Mouse (Mus musculus): ENCODE measurements at regions not wholly inside any gene's neighbourhood (a gene's known extent, or its start where the extent isn't known, plus 50 kb on each side); places are given as distances from the start of the nearest gene placed in this dataset.
"Not testable (repeated sequence)": the region's sequence is repeated elsewhere in the genome, so short reads cannot be mapped to it uniquely, and the experiment has no call there.

DNA sequence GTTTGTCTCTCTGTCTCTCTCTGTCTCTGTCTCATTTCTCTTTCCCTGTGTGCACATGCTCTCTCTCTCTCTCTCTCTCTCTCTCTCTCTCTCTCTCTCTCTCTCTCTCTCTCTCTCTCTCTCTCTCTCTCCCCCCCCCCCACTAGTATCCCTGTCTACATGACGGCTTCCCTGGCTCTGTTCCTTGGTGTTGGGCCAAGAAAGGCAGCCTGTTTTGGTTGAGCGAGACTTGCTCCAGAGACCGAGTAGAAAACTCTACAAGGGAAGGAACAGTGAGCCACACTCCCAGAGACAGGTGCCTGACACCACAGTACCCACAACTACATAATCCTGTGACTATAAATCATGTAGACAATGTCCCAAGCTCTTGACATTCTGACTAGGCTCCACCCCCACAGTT, 260.0 kb upstream of the Cntnap4 start:
- H3K4me3 ChIP-seq (ENCODE audit: insufficient read depth, low read length), result no peak overlapping the region
- no peak for TF ChIP-seq CTCF (IDR thresholded peaks at IDR 0.05; ENCODE audit: borderline replicate concordance, insufficient read depth, low read length)
- TF ChIP-seq POLR2A (IDR thresholded peaks at IDR 0.05; ENCODE audit: low read depth, low read length), result no peak
- no peak overlapping the region for H3K27ac ChIP-seq (ENCODE audit: insufficient read depth, low read length)
- no peaks in the 10 kb centered on the region for H3K4me1 ChIP-seq (ENCODE audit: control insufficient read depth, insufficient read depth, low read length)

DNA sequence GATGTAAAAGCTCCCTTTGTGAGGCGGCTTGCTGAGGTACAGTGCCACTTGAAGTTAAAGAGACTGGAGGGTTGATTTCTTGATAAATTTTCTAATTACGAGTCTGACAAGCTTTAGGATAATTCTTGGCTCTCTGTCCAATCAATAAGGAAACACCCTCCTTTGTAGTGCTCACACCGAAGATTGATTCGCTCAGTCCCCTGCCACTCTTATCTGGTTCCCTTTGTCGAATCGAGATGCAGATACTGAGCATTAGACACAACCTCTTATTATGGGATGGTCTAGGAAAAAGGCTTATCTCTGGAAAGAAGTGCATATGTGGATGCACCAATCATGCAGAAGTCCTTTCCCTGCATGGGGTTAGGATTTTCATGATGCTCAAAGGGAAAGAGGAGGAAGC, 261.5 kb upstream of the Cntnap4 start:
- Histone ChIP-seq H3K27ac (ENCODE audit: insufficient read depth, low read length) (no peak overlapping the region), H3K4me1 (ENCODE audit: control insufficient read depth, insufficient read depth, low read length) (no peaks in the 10 kb centered on the region), H3K4me3 (ENCODE audit: insufficient read depth, low read length) (no peak overlapping the region)
- TF ChIP-seq CTCF (IDR thresholded peaks at IDR 0.05; ENCODE audit: borderline replicate concordance, insufficient read depth, low read length) (no peak), POLR2A (IDR thresholded peaks at IDR 0.05; ENCODE audit: low read depth, low read length) (no peak)

DNA sequence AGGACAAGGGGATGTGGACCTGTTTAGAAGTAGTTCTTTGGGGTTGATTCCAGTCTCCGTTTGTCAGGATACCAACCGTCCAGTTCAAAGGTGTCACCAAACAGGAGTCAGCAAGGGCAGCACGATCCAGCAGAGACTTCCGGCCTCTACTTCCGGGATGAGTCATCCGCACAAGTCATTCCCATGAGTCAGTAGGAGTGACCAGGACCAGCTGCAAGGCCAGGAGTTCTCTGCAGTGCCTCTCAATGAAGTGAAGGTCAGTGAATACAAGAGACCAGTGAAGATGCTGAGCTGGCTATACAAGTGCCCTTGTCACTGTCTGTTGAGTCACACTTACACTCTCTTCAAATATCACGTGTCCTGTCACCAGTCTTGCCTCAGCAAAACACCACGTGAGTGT, 272.8 kb upstream of the Cntnap4 start:
- Histone ChIP-seq H3K4me3 (ENCODE audit: insufficient read depth, low read length) (no peak overlapping the region), H3K27ac (ENCODE audit: insufficient read depth, low read length) (no peak overlapping the region), H3K4me1 (ENCODE audit: control insufficient read depth, insufficient read depth, low read length) (no peaks in the 10 kb centered on the region)
- TF ChIP-seq POLR2A (IDR thresholded peaks at IDR 0.05; ENCODE audit: low read depth, low read length) (no peak), CTCF (IDR thresholded peaks at IDR 0.05; ENCODE audit: borderline replicate concordance, insufficient read depth, low read length) (no peak)

DNA sequence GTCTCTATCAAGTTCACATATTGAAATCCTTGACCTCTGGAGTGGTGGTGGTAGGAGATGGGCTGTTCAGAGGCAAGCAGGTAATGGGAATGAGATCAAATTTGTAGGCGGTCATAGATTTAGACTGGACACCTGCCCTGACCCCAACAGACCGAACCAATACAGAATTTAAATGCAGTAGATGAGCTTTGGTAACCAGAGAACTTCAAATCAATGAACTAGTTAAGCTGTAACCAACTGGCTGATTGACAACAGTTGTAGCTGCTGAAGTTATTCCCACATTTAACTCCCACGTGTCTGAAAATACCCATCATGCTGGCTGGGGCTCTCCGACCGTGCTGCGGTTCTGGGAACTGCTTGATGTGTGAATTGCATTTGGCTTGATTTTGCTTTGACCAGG, 268.5 kb upstream of the Gm6793 start:
- TF ChIP-seq POLR2A (IDR thresholded peaks at IDR 0.05; ENCODE audit: low read depth, low read length) (no peak), CTCF (IDR thresholded peaks at IDR 0.05; ENCODE audit: borderline replicate concordance, insufficient read depth, low read length) (no peak)
- Histone ChIP-seq H3K4me3 (ENCODE audit: insufficient read depth, low read length) (no peak overlapping the region), H3K27ac (ENCODE audit: insufficient read depth, low read length) (no peak overlapping the region), H3K4me1 (ENCODE audit: control insufficient read depth, insufficient read depth, low read length) (no peaks in the 10 kb centered on the region)

DNA sequence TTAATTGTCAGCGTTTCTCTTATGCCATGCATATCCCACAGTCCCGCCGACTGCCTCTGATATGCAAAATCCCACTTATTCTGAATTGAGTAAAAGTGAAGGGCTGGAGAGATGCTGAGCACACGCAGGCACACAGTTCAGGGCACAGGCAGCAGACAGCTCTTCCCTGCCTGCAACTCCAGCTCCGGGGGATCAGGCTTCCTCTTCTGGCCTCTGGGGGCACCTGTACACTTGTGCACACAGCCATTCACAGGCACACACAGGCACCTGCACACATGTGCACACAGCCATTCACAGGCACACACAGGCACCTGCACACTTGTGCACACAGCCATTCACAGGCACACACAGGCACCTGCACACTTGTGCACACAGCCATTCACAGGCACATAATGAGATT, 254.8 kb upstream of the Gm6793 start:
- TF ChIP-seq POLR2A (IDR thresholded peaks at IDR 0.05; ENCODE audit: low read depth, low read length) (no peak), CTCF (IDR thresholded peaks at IDR 0.05; ENCODE audit: borderline replicate concordance, insufficient read depth, low read length) (no peak)
- H3K4me1 ChIP-seq (ENCODE audit: control insufficient read depth, insufficient read depth, low read length), result no peaks in the 10 kb centered on the region
- no peak overlapping the region for H3K4me3 ChIP-seq (ENCODE audit: insufficient read depth, low read length)
- H3K27ac ChIP-seq (ENCODE audit: insufficient read depth, low read length), result no peak overlapping the region

DNA sequence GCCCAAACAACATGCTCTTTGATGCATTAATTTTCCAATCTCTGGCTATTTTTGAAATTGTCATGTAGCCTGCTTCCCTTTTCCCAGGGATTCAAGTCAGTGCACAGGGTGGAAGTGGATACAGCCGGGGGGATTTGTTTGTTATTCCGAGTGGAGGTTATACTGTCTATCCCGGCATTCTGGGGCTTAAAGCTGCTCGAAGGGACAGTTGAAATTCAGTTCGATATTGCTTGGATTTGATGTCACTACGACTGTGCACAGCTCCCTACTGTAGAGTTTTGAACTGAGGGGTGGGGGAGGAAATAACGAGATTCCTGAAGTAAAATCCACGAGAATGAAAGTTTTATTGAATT, 254.4 kb upstream of the Gm6793 start:
- no peak for TF ChIP-seq POLR2A (IDR thresholded peaks at IDR 0.05; ENCODE audit: low read depth, low read length)
- Histone ChIP-seq H3K4me3 (ENCODE audit: insufficient read depth, low read length) (no peak overlapping the region), H3K27ac (ENCODE audit: insufficient read depth, low read length) (no peak overlapping the region), H3K4me1 (ENCODE audit: control insufficient read depth, insufficient read depth, low read length) (no peaks in the 10 kb centered on the region)

DNA sequence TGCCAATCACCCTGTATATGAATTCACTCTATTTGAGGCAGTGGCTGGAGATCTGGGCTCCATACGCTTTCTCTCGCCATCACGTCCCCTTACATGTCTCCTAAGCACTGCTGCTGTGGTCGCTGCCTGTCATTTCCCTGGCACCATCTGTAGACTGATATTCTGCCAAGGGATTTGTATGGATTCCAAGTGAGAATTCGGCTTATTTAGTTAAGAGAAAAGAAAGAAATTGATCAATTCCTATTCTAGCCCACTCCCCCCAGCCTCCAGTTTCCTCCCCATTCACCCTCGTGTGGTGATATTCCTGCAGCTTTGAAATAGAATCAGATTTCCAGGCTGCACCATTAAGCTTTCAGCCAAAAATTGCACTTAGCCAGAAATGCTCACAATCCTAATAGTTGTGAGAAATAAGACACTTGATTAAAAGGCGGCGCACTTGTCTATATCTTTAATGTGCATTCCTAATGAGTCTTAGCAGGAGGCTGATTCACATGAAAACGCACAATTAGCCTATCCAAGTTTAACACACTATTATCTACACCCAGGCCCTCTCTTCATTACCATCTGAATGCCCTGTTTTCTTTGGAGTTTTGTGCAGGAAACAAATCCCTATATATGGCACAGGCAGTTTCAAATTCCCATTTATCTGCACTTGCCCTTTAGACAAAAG, 253.8 kb upstream of the Gm6793 start:
- no peaks in the 10 kb centered on the region for H3K4me1 ChIP-seq (ENCODE audit: control insufficient read depth, insufficient read depth, low read length)
- no peak for TF ChIP-seq POLR2A (IDR thresholded peaks at IDR 0.05; ENCODE audit: low read depth, low read length)
- TF ChIP-seq CTCF (IDR thresholded peaks at IDR 0.05; ENCODE audit: borderline replicate concordance, insufficient read depth, low read length), result no peak
- no peak overlapping the region for H3K4me3 ChIP-seq (ENCODE audit: insufficient read depth, low read length)
- no peak overlapping the region for H3K27ac ChIP-seq (ENCODE audit: insufficient read depth, low read length)

DNA sequence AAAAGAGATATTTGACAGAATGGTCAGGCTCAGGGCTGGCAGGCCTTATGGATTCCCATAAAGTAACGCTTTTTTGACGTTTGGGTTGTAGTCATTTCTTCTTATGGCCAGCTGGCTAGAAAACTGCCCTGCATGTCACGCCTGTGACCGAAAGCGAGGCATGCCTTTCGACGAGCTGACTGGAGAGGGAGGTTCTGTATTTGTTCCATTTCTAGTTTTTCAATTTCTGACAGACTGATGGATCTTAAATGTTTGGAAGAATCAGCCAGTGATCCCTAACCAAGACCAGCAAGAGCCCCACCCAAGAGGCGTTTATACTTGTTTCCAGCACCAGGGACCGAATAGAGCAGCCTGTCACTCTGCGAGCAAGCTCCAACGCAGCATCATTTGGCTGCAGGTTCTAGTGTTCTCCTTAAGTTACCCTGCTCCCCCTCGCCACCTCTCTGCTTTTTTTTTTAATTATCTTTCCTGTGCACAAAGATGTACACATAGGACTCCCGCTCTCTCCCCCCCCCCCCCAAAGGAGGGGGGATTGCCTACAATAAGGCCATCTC, 243.2 kb upstream of the Gm6793 start:
- no peak overlapping the region for H3K4me3 ChIP-seq (ENCODE audit: insufficient read depth, low read length)
- TF ChIP-seq CTCF (IDR thresholded peaks at IDR 0.05; ENCODE audit: borderline replicate concordance, insufficient read depth, low read length) (no peak), POLR2A (IDR thresholded peaks at IDR 0.05; ENCODE audit: low read depth, low read length) (no peak)
- H3K4me1 ChIP-seq (ENCODE audit: control insufficient read depth, insufficient read depth, low read length), result no peaks in the 10 kb centered on the region
- no peak overlapping the region for H3K27ac ChIP-seq (ENCODE audit: insufficient read depth, low read length)

DNA sequence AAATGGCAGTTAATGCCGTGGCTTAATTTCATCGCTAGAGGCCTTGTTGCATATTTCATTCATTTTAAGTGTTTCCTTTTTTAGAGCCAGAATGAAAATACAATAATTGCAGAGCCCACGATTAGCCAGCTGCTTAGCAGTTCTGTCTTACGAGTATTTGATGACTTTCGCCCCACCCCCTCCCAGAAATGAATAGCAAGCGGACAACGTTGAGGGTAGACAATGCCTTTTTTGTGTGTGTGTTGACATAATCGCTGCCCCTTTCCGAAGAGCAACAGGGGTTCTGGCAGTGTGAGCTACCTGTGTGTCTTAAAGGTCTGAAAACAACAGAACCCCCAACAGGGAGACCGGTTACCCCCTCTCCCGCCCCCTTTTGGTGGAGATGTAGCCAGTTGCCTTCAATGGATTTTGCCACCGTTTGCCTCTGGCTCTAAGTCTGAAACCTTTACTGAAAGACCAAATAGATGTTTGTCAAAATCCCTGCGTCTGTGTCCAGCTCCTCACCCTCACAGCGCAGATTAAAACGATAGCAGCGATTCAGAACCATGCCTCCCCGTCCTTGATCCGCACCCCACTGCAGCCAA, 242.6 kb upstream of the Gm6793 start:
- no peaks in the 10 kb centered on the region for H3K4me1 ChIP-seq (ENCODE audit: control insufficient read depth, insufficient read depth, low read length)
- no peak overlapping the region for H3K4me3 ChIP-seq (ENCODE audit: insufficient read depth, low read length)
- H3K27ac ChIP-seq (ENCODE audit: insufficient read depth, low read length), result no peak overlapping the region
- no peak for TF ChIP-seq POLR2A (IDR thresholded peaks at IDR 0.05; ENCODE audit: low read depth, low read length)
- no peak for TF ChIP-seq CTCF (IDR thresholded peaks at IDR 0.05; ENCODE audit: borderline replicate concordance, insufficient read depth, low read length)

DNA sequence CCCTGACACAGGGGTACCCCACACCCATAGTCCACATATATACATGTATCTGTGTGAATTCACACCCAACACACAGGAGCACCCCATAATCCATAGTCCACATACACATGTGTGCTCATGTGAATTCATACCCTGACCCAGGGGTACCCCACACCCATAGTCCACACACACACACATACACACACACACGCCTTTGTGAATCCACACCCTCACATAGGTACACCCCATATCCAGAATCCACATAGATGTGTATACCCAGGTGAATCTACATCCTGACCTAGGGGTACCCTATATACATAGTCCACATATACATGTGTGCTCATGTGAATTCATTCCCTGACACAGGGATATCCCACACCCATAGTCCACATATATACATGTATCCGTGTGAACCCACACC, 231.8 kb upstream of the Gm6793 start:
- H3K4me1 ChIP-seq (ENCODE audit: control insufficient read depth, insufficient read depth, low read length); H3K27ac ChIP-seq (ENCODE audit: insufficient read depth, low read length); H3K4me3 ChIP-seq (ENCODE audit: insufficient read depth, low read length): not testable (repeated sequence)
